Mouse (Mus musculus) midbrain, embryonic 14.5 days (tissue): ENCODE results near the gene Rbm8a. TPM values are rescaled to one million over a fixed set of nuclear protein-coding genes. Genes with fewer than 3 reads are reported as not detected.

ENCODE experiments used
- ATAC-seq: fragments of 200-750 bp; cut with Nextera tagmentation; 2 replicates; pipeline ENCODE4 v1.8.0; 2017; ENCODE audit warnings: moderate number of reproducible peaks, moderate library complexity; ENCODE audit not compliant: low FRiP score, low TSS enrichment
- DNase-seq: peaks from one replicate; pipeline ENCODE4 v3.0.0-alpha.2; 2015
- H3K27ac ChIP-seq: fragments of 300-500 bp; sonication (generic); replicated peaks from 2 replicates; pipeline ENCODE4 v1.5.1; 2014; ENCODE audit warnings: mild to moderate bottlenecking, low read depth, low read length, moderate library complexity
- H3K27me3 ChIP-seq: fragments of 300-500 bp; sonication (generic); 2 replicates; pipeline ENCODE4 v1.6.1; 2014; ENCODE audit warnings: low read length, control low read depth, mixed read lengths; ENCODE audit not compliant: control insufficient read depth, insufficient read depth
- H3K36me3 ChIP-seq: fragments of 300-500 bp; sonication (generic); 2 replicates; pipeline ENCODE4 v1.6.1; 2014; ENCODE audit warnings: low read length, control low read depth; ENCODE audit not compliant: control insufficient read depth, insufficient read depth
- H3K4me1 ChIP-seq: fragments of 300-500 bp; sonication (generic); 2 replicates; pipeline ENCODE4 v1.6.1; 2014; ENCODE audit warnings: mild to moderate bottlenecking, antibody characterized with exemption, low read length, control low read depth; ENCODE audit not compliant: control insufficient read depth, insufficient read depth
- H3K4me2 ChIP-seq: fragments of 300-500 bp; sonication (generic); 2 replicates; pipeline ENCODE4 v1.6.1; 2014; ENCODE audit warnings: mild to moderate bottlenecking, low read length, moderate library complexity
- H3K4me3 ChIP-seq: fragments of 300-500 bp; sonication (generic); replicated peaks from 2 replicates; pipeline ENCODE4 v1.5.1; 2014; ENCODE audit warnings: low read depth, low read length
- H3K9ac ChIP-seq: fragments of 300-500 bp; sonication (generic); replicated peaks from 2 replicates; pipeline ENCODE4 v1.6.1; 2014; ENCODE audit warnings: mild to moderate bottlenecking, low read length, moderate library complexity
- H3K9me3 ChIP-seq: fragments of 300-500 bp; sonication (generic); 2 replicates; pipeline ENCODE4 v1.6.1; 2016; ENCODE audit warnings: low read length, control low read depth, mixed read lengths; ENCODE audit not compliant: control insufficient read depth
- WGBS: fragments of 180-500 bp; shearing (Covaris S2); extraction: QIAGEN DNeasy Blood & Tissue Kit; methylation state at CpG from one replicate; pipeline ENCODE4 v1.1.7; 2014; 5-methylcytosine and 5-hydroxymethylcytosine counted together
- polyA plus RNA-seq: library from polyadenylated mRNA; unstranded; fragments of >200 nt; fragmentation: Nextera tagmentation; extraction: Ambion mirVana; gene quantifications from 2 replicates; pipeline ENCODE4 v1.2.1, GENCODE M21; 2014

The Rbm8a gene
- 125 and 139 TPM in 2 replicates for polyA plus RNA-seq

GRCm38 (mm10) chr3:96629729-96630600 lies at the start of gene Rbm8a:
Gene Rbm8a, plus strand, starts transcription at chr3:96629933.
- no peaks in the 10 kb centered on the region for H3K9me3 ChIP-seq
- DNase-seq, result peak; percentile 100
- H3K27ac ChIP-seq, result peak within 1 kb of the TSS; percentile 75
- under 1% methylated on average over 48 of the region's 48 CpGs for WGBS
- H3K4me2 ChIP-seq, result peak within 1 kb of the TSS; percentile 79
- H3K4me1 ChIP-seq, result peaks cover 16% of the 10 kb centered on the region; the same call in 1 of the 2 replicates
- peak within 1 kb of the TSS; percentile 59 for H3K9ac ChIP-seq
- no peaks in the 10 kb centered on the region for H3K27me3 ChIP-seq
- ATAC-seq, result peak; percentile 93
- H3K4me3 ChIP-seq, result peak within 1 kb of the TSS; percentile 72
- H3K36me3 ChIP-seq, result peaks cover 39% of the 10 kb centered on the region

- no peak for DNase-seq
- 44% methylated on average over 6 of the region's 6 CpGs for WGBS
- no peak overlapping the region for H3K4me3 ChIP-seq
- no peak overlapping the region for H3K27ac ChIP-seq
- H3K9ac ChIP-seq, result 0 out of 2 replicates have a peak overlapping the region, but pooled peaks have one; percentile 7
- H3K36me3 ChIP-seq, result no peaks in the 10 kb centered on the region
- no peaks in the 10 kb centered on the region for H3K9me3 ChIP-seq
- H3K4me2 ChIP-seq, result no peak overlapping the region
- no peak for ATAC-seq
- H3K27me3 ChIP-seq, result no peaks in the 10 kb centered on the region
- H3K4me1 ChIP-seq, result peaks cover 14% of the 10 kb centered on the region
Measured at GRCm38 (mm10) chr3:96581141-96581540, 48.6 kb upstream of the Rbm8a start.

- 86% methylated on average over 16 of the region's 16 CpGs for WGBS
- Histone ChIP-seq H3K9ac (no peak overlapping the region), H3K27me3 (no peaks in the 10 kb centered on the region), H3K27ac (no peak overlapping the region), H3K4me2 (no peak overlapping the region), H3K4me3 (no peak overlapping the region), H3K4me1 (peaks cover 6% of the 10 kb centered on the region; the same call in 1 of the 2 replicates), H3K9me3 (no peaks in the 10 kb centered on the region), H3K36me3 (no peaks in the 10 kb centered on the region)
- no peak for DNase-seq
- ATAC-seq, result no peak
Measured at GRCm38 (mm10) chr3:96581771-96582515, 47.8 kb upstream of the Rbm8a start.

GRCm38 (mm10) chr3:96583386-96583785 lies 46.3 kb upstream of the Rbm8a start:
- WGBS, result 96% methylated on average over 5 of the region's 5 CpGs
- Histone ChIP-seq H3K4me3 (no peak overlapping the region), H3K4me2 (no peak overlapping the region), H3K27ac (no peak overlapping the region), H3K27me3 (no peaks in the 10 kb centered on the region), H3K36me3 (no peaks in the 10 kb centered on the region), H3K4me1 (no peaks in the 10 kb centered on the region), H3K9ac (no peak overlapping the region), H3K9me3 (no peaks in the 10 kb centered on the region)
- ATAC-seq (no peak), DNase-seq (no peak)

- Histone ChIP-seq H3K9ac (no peak overlapping the region), H3K36me3 (no peaks in the 10 kb centered on the region), H3K9me3 (no peaks in the 10 kb centered on the region), H3K4me3 (no peak overlapping the region), H3K4me2 (no peak overlapping the region), H3K4me1 (peaks cover 8% of the 10 kb centered on the region; the same call in 1 of the 2 replicates), H3K27ac (no peak overlapping the region), H3K27me3 (no peaks in the 10 kb centered on the region)
- ATAC-seq (no peak), DNase-seq (no peak)
- 81% methylated on average over 4 of the region's 4 CpGs for WGBS
Measured at GRCm38 (mm10) chr3:96590657-96591056, 39.1 kb upstream of the Rbm8a start.

GRCm38 (mm10) chr3:96593374-96593773 lies 36.4 kb upstream of the Rbm8a start:
- 2% methylated on average over 10 of the region's 10 CpGs for WGBS
- DNase-seq (peak; percentile 54), ATAC-seq (no peak)
- no peaks in the 10 kb centered on the region for H3K36me3 ChIP-seq
- H3K9me3 ChIP-seq, result no peaks in the 10 kb centered on the region
- no peaks in the 10 kb centered on the region for H3K27me3 ChIP-seq
- peaks cover 33% of the 10 kb centered on the region for H3K4me1 ChIP-seq
- peak overlapping the region; percentile 67 for H3K4me2 ChIP-seq
- peak overlapping the region; percentile 62 for H3K4me3 ChIP-seq
- H3K9ac ChIP-seq, result peak overlapping the region; percentile 67
- peak overlapping the region; percentile 82 for H3K27ac ChIP-seq

GRCm38 (mm10) chr3:96593790-96594560 lies 35.8 kb upstream of the Rbm8a start, which contains the start of gene Polr3gl:
Gene Polr3gl, minus strand, starts transcription at chr3:96594181.
- DNase-seq (peak; percentile 96), ATAC-seq (peak; percentile 86)
- Histone ChIP-seq H3K27me3 (no peaks in the 10 kb centered on the region), H3K27ac (peak within 1 kb of the TSS; percentile 82), H3K9me3 (no peaks in the 10 kb centered on the region), H3K4me3 (peak within 1 kb of the TSS; percentile 62), H3K36me3 (no peaks in the 10 kb centered on the region), H3K9ac (peak within 1 kb of the TSS; percentile 67), H3K4me1 (peaks cover 39% of the 10 kb centered on the region), H3K4me2 (peak within 1 kb of the TSS; percentile 67)
- WGBS, result 0% methylated on average over 38 of the region's 38 CpGs

GRCm38 (mm10) chr3:96594851-96595250 lies 34.9 kb upstream of the Rbm8a start:
- DNase-seq (no peak), ATAC-seq (no peak)
- Histone ChIP-seq H3K4me3 (no peak overlapping the region), H3K27me3 (no peaks in the 10 kb centered on the region), H3K9ac (no peak overlapping the region), H3K4me1 (peaks cover 40% of the 10 kb centered on the region), H3K27ac (no peak overlapping the region), H3K9me3 (no peaks in the 10 kb centered on the region), H3K4me2 (no peak overlapping the region), H3K36me3 (no peaks in the 10 kb centered on the region)
- 84% methylated on average over 5 of the region's 5 CpGs for WGBS
